Comparison of ENCODE assay signal across 8 mouse cellular contexts in the genomic region with DNA sequence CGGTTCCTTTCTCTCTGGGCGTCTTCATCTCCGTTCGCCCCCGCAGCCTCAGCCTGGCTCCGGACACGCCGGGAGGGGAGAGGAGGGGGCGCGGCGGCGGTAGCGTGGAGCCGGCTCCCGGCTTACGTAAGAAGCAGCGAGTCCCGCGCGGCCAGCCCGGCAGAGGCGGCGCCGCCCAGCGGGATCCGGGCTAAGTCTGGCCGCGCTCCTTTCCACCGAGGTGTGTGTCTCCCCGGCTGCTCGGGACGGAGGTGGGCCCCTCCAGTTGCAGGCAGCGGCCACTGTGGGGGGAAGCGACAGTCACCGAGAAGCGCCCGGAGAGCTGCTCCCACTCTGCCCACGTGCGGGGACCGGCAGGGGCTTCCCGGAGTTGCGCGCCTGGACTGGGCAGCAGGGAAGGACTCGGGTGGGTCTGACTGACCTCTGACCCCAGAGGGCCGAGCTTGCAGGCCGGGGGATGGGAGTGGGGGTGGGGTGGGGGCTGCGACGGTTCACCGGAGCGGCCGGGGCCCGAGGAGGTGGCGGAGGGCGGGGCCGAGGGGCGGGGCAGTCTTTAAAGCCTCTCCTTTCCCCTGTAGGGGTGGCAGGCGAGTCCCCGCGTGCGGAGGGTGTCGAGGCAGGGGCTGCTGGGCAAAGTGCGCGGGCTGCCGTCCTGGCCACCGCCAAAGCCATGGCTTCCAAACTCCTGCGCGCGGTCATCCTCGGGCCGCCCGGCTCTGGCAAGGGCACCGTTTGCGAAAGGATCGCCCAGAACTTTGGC. TPM values are rescaled to one million over a fixed set of nuclear protein-coding genes. Genes with fewer than 3 reads are reported as not detected.
DNase-seq lines count a peak whose midpoint lies in the region; ATAC-seq and TF ChIP-seq lines count a peak whose summit lies in the region.

Ak4 (plus strand) TSS at position 127 of the 760 bp plus-strand sequence.

- H3K27ac ChIP-seq in bone marrow, adult 2 months (ENCODE audit: control insufficient read depth, insufficient read depth, low read depth, low read length, poor library complexity), result no peak within 1 kb of the TSS; the same call in 1 of the 2 replicates
- H3K27ac ChIP-seq in embryonic facial prominence, embryonic 15.5 days (replicated peaks), result peak within 1 kb of the TSS; percentile 28; the same call in 1 of the 2 replicates
- H3K27ac ChIP-seq in heart, embryonic 13.5 days (replicated peaks), result peak within 1 kb of the TSS; percentile 80
- H3K27ac ChIP-seq in kidney, embryonic 16.5 days (ENCODE audit: low read length), result peak within 1 kb of the TSS; percentile 18; the same call in 1 of the 2 replicates
- no peak within 1 kb of the TSS; the same call in 1 of the 2 replicates for H3K27ac ChIP-seq in liver, embryonic 13.5 days
- H3K27ac ChIP-seq in neural tube, embryonic 11.5 days (ENCODE audit: low read depth, low read length), result 0 out of 2 replicates have a peak within 1 kb of the TSS, but pooled peaks have one; percentile 29

- no peaks in the 10 kb centered on the region for H3K9me3 ChIP-seq in embryonic facial prominence, embryonic 15.5 days (replicated peaks)
- no peaks in the 10 kb centered on the region for H3K9me3 ChIP-seq in heart, embryonic 13.5 days
- H3K9me3 ChIP-seq in kidney, embryonic 16.5 days (ENCODE audit: low read length), result no peaks in the 10 kb centered on the region
- no peaks in the 10 kb centered on the region for H3K9me3 ChIP-seq in liver, embryonic 13.5 days (replicated peaks)
- H3K9me3 ChIP-seq in neural tube, embryonic 11.5 days (ENCODE audit: control insufficient read depth, low read length), result no peaks in the 10 kb centered on the region

- peak within 1 kb of the TSS; percentile 43 for H3K4me3 ChIP-seq in bone marrow, adult 2 months (replicated peaks; ENCODE audit: control insufficient read depth, low read depth, low read length)
- peak within 1 kb of the TSS; percentile 74 for H3K4me3 ChIP-seq in embryonic facial prominence, embryonic 15.5 days (replicated peaks)
- H3K4me3 ChIP-seq in heart, embryonic 13.5 days, result peak within 1 kb of the TSS; percentile 76
- peak within 1 kb of the TSS; percentile 80 for H3K4me3 ChIP-seq in kidney, embryonic 16.5 days (ENCODE audit: low read length)
- peak within 1 kb of the TSS; percentile 67 for H3K4me3 ChIP-seq in liver, embryonic 13.5 days (replicated peaks)
- peak within 1 kb of the TSS; percentile 77 for H3K4me3 ChIP-seq in neural tube, embryonic 11.5 days (ENCODE audit: low read depth, low read length)

- no peak for TF ChIP-seq CTCF in bone marrow, adult 2 months (IDR thresholded peaks at IDR 0.05; ENCODE audit: control insufficient read depth, insufficient read depth, low read length)

- H3K9ac ChIP-seq in embryonic facial prominence, embryonic 15.5 days, result peak within 1 kb of the TSS; percentile 66
- H3K9ac ChIP-seq in heart, embryonic 13.5 days, result peak within 1 kb of the TSS; percentile 89
- H3K9ac ChIP-seq in kidney, embryonic 16.5 days (replicated peaks; ENCODE audit: low read length), result peak within 1 kb of the TSS; percentile 79
- H3K9ac ChIP-seq in liver, embryonic 13.5 days, result peak within 1 kb of the TSS; percentile 75
- H3K9ac ChIP-seq in neural tube, embryonic 11.5 days (ENCODE audit: low read length), result peak within 1 kb of the TSS; percentile 81

- no peaks in the 10 kb centered on the region; the same call in 1 of the 2 replicates for H3K4me1 ChIP-seq in bone marrow, adult 2 months (ENCODE audit: control insufficient read depth, insufficient read depth, low read length)
- H3K4me1 ChIP-seq in embryonic facial prominence, embryonic 15.5 days, result peaks cover 14% of the 10 kb centered on the region; the same call in 1 of the 2 replicates
- peaks cover 27% of the 10 kb centered on the region for H3K4me1 ChIP-seq in heart, embryonic 13.5 days
- peaks cover 6% of the 10 kb centered on the region; the same call in 1 of the 2 replicates for H3K4me1 ChIP-seq in kidney, embryonic 16.5 days (ENCODE audit: insufficient read depth, low read length)
- peaks cover 12% of the 10 kb centered on the region for H3K4me1 ChIP-seq in liver, embryonic 13.5 days (replicated peaks)
- H3K4me1 ChIP-seq in neural tube, embryonic 11.5 days (ENCODE audit: control insufficient read depth, insufficient read depth, low read length), result 0 out of 2 replicates have a peak, but pooled peaks cover 2% of the 10 kb centered on the region

- peak within 1 kb of the TSS; percentile 96 for H3K4me2 ChIP-seq in embryonic facial prominence, embryonic 15.5 days (replicated peaks)
- H3K4me2 ChIP-seq in heart, embryonic 13.5 days, result peak within 1 kb of the TSS; percentile 90
- peak within 1 kb of the TSS; percentile 96 for H3K4me2 ChIP-seq in kidney, embryonic 16.5 days (replicated peaks; ENCODE audit: low read depth, low read length)
- H3K4me2 ChIP-seq in liver, embryonic 13.5 days, result peak within 1 kb of the TSS; percentile 91
- H3K4me2 ChIP-seq in neural tube, embryonic 11.5 days (ENCODE audit: low read depth), result peak within 1 kb of the TSS; percentile 97

- ATAC-seq in embryonic facial prominence, embryonic 15.5 days (ENCODE audit: insufficient number of reproducible peaks, low FRiP score, low TSS enrichment, low read depth), result peak; percentile 80
- peak; percentile 64; the same call in 1 of the 2 replicates for ATAC-seq in heart, embryonic 13.5 days (ENCODE audit: extremely low read depth, insufficient number of reproducible peaks, low FRiP score, low TSS enrichment)
- peak; percentile 91 for ATAC-seq in kidney, embryonic 16.5 days (ENCODE audit: low FRiP score, low TSS enrichment)
- ATAC-seq in liver, embryonic 13.5 days (ENCODE audit: low read depth), result peak; percentile 87
- peak; percentile 83 for ATAC-seq in neural tube, embryonic 11.5 days (ENCODE audit: insufficient read depth, low FRiP score, low TSS enrichment)

- WGBS in bone marrow, adult 2 months, result 3% methylated on average over 73 of the region's 74 CpGs
- WGBS in embryonic facial prominence, embryonic 15.5 days, result 2% methylated on average over 56 of the region's 74 CpGs
- 1% methylated on average over 53 of the region's 74 CpGs for WGBS in heart, embryonic 13.5 days
- WGBS in kidney, embryonic 16.5 days, result under 1% methylated on average over 40 of the region's 74 CpGs
- WGBS in liver, embryonic 13.5 days (ENCODE audit: insufficient replicate concordance), result under 1% methylated on average over 70 of the region's 74 CpGs
- WGBS in neural tube, embryonic 11.5 days, result under 1% methylated on average over 54 of the region's 74 CpGs

- peak; percentile 47 for DNase-seq in CD4-positive, CD25-positive, alpha-beta regulatory T cell, adult 2 months (ENCODE audit: low read depth, low spot score)
- peak; percentile 49 for DNase-seq in liver, embryonic 13.5 days
- DNase-seq in neural tube, embryonic 11.5 days (ENCODE audit: low spot score), result peak; percentile 75
- DNase-seq in thymus, postnatal 10 days (ENCODE audit: low spot score in 2 of 2), result peak; percentile 22 to 25

- no peaks in the 10 kb centered on the region; the same call in 1 of the 2 replicates for H3K27me3 ChIP-seq in embryonic facial prominence, embryonic 15.5 days
- H3K27me3 ChIP-seq in heart, embryonic 13.5 days (replicated peaks), result no peaks in the 10 kb centered on the region
- no peaks in the 10 kb centered on the region for H3K27me3 ChIP-seq in kidney, embryonic 16.5 days (ENCODE audit: insufficient read depth, low read length)
- peaks cover 37% of the 10 kb centered on the region for H3K27me3 ChIP-seq in liver, embryonic 13.5 days
- no peaks in the 10 kb centered on the region for H3K27me3 ChIP-seq in neural tube, embryonic 11.5 days (ENCODE audit: control insufficient read depth, insufficient read depth, low read length)

- TF ChIP-seq POLR2A in bone marrow, adult 2 months (IDR thresholded peaks at IDR 0.05; ENCODE audit: borderline replicate concordance, control insufficient read depth, low read depth, low read length), result no peak

- H3K36me3 ChIP-seq in embryonic facial prominence, embryonic 15.5 days, result no peaks in the 10 kb centered on the region
- H3K36me3 ChIP-seq in heart, embryonic 13.5 days, result no peaks in the 10 kb centered on the region
- H3K36me3 ChIP-seq in kidney, embryonic 16.5 days (ENCODE audit: insufficient read depth, low read length), result no peaks in the 10 kb centered on the region
- no peaks in the 10 kb centered on the region for H3K36me3 ChIP-seq in liver, embryonic 13.5 days
- H3K36me3 ChIP-seq in neural tube, embryonic 11.5 days (ENCODE audit: control insufficient read depth, insufficient read depth, low read length), result no peaks in the 10 kb centered on the region

RNA-seq across cellular contexts. Expression of gene Ak4, which starts in this region (rescaled TPM):
- polyA plus RNA-seq in bone marrow, adult 2 months (2011; ENCODE audit: insufficient read depth, insufficient read length, low replicate concordance, missing spikeins), result 2.4 TPM in 1 of 2 replicates, not detected in the other
- polyA plus RNA-seq in embryonic facial prominence, embryonic 15.5 days (2015; fragmentation: Nextera tagmentation; extraction: Ambion mirVana), result 15.3 and 17.3 TPM in 2 replicates
- polyA plus RNA-seq in heart, embryonic 13.5 days (2015; fragmentation: Nextera tagmentation; extraction: Ambion mirVana), result 18.9 and 22.1 TPM in 2 replicates
- 21.0 and 23.8 TPM in 2 replicates for polyA plus RNA-seq in kidney, embryonic 16.5 days (2015; fragmentation: Nextera tagmentation; extraction: Ambion mirVana)
- 7.1 and 9.4 TPM in 2 replicates for polyA plus RNA-seq in liver, embryonic 13.5 days (2015; fragmentation: Nextera tagmentation; extraction: Ambion mirVana)
- polyA plus RNA-seq in neural tube, embryonic 11.5 days (2014; fragmentation: Nextera tagmentation; extraction: Ambion mirVana), result 7.8 and 11.6 TPM in 2 replicates

Comparison
In these comparisons a context has a peak if more than half of its experiments do, and no peak if none do; other contexts are left out.
1. DNase-seq: peak in every context shown above with its lines; median percentile 75 in neural tube, embryonic 11.5 days; 49 in liver, embryonic 13.5 days; 47 in CD4-positive, CD25-positive, alpha-beta regulatory T cell, adult 2 months; 24 in thymus, postnatal 10 days.
2. H3K27ac ChIP-seq: peak in embryonic facial prominence, embryonic 15.5 days (single experiment), heart, embryonic 13.5 days (single experiment), kidney, embryonic 16.5 days (single experiment) and neural tube, embryonic 11.5 days (single experiment); none in bone marrow, adult 2 months (single experiment) and liver, embryonic 13.5 days (single experiment).
3. Peak in every context shown above with its lines, with median percentiles within 50 percentile points of each other: H3K4me3 ChIP-seq, ATAC-seq, H3K4me2 ChIP-seq and H3K9ac ChIP-seq.